Mouse (Mus musculus): ENCODE measurements at regions not wholly inside any gene's neighbourhood (a gene's known extent, or its start where the extent isn't known, plus 50 kb on each side); places are given as distances from the start of the nearest gene placed in this dataset.
A peak's percentile ranks its signal among the peaks of the same experiment; 100 is the strongest.

DNA sequence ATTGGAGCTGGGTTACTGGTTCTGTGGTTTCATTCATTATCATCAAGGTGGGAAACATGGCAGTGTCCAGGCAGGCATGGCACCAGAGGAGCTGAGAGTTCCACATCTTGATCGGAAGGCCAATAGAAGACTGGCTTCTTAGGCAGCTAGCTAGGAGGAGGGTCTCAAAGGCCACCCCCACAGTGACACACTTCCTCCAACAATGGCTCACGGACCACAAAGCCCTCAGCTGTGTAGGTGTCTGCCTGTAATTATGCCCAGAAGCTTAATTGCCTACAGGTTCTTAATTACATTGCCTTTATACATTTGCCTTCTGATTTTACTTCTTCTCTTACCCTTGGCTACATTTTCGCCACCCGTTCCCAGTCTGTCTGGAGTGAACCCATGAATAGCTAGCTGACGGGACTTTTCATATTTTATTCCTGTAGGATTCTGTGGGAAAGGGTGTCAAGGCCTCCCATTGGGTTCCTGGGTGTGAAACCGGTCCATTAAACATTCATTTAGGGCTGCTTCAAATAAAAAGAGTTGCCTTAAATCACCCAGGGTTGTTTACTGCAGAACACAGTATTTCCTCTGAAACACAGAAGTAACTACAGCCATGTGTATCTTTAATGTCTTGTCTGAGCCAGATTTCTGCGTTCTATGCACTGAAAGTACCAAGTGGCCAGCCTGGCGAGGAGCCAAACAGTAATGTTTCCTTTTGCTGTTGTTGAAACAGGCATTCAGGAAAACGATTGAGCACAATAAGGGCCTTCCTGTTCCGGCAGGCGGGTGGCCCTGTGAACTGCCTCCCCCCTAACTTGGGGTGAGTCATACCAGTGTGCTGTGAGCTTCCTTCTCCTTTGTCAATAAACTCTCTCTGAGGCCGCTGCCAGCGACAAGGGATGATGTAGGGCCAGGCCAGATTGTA lies 82.4 kb upstream of the Gm9747 start:
- H3K36me3 ChIP-seq (ENCODE audit: insufficient read depth, low read length) = no peaks in the 10 kb centered on the region
- peak; percentile 79 for DNase-seq (ENCODE audit: low spot score)
- no peaks in the 10 kb centered on the region for H3K4me1 ChIP-seq (ENCODE audit: insufficient read depth, low read length)
- H3K4me3 ChIP-seq (ENCODE audit: low read depth, low read length) = no peak overlapping the region
- H3K9me3 ChIP-seq (ENCODE audit: low read length) = no peaks in the 10 kb centered on the region
- no peak overlapping the region for H3K9ac ChIP-seq (replicated peaks; ENCODE audit: low read length, poor library complexity, severe bottlenecking)
- peak; percentile 74; the same call in 1 of the 2 replicates for ATAC-seq (ENCODE audit: low FRiP score)
- no peak overlapping the region for H3K27ac ChIP-seq (ENCODE audit: low read depth, low read length)
- WGBS = 56% methylated on average over 13 of the region's 13 CpGs
- no peak overlapping the region for H3K4me2 ChIP-seq (ENCODE audit: low read depth, low read length, poor library complexity, severe bottlenecking)
- no peak for TF ChIP-seq CTCF (IDR thresholded peaks at IDR 0.05)
- no peaks in the 10 kb centered on the region for H3K27me3 ChIP-seq (ENCODE audit: insufficient read depth, low read length)

- Histone ChIP-seq H3K9me3 (ENCODE audit: low read length) (no peaks in the 10 kb centered on the region), H3K4me2 (ENCODE audit: low read depth, low read length, poor library complexity, severe bottlenecking) (no peak overlapping the region), H3K4me3 (ENCODE audit: low read depth, low read length) (no peak overlapping the region), H3K27me3 (ENCODE audit: insufficient read depth, low read length) (no peaks in the 10 kb centered on the region), H3K9ac (replicated peaks; ENCODE audit: low read length, poor library complexity, severe bottlenecking) (no peak overlapping the region), H3K27ac (ENCODE audit: low read depth, low read length) (no peak overlapping the region), H3K36me3 (ENCODE audit: insufficient read depth, low read length) (no peaks in the 10 kb centered on the region), H3K4me1 (ENCODE audit: insufficient read depth, low read length) (no peaks in the 10 kb centered on the region)
- no peak for TF ChIP-seq CTCF (IDR thresholded peaks at IDR 0.05)
- no peak for DNase-seq (ENCODE audit: low spot score)
- ATAC-seq (ENCODE audit: low FRiP score) = no peak
These were observed 77.0 kb upstream of the Gm9747 start for GRCm38 (mm10) chr1:82155961-82156360.

GRCm38 (mm10) chr1:82157013-82157412 lies 75.9 kb upstream of the Gm9747 start:
- Histone ChIP-seq H3K27me3 (ENCODE audit: insufficient read depth, low read length) (no peaks in the 10 kb centered on the region), H3K9ac (replicated peaks; ENCODE audit: low read length, poor library complexity, severe bottlenecking) (no peak overlapping the region), H3K9me3 (ENCODE audit: low read length) (no peaks in the 10 kb centered on the region), H3K27ac (ENCODE audit: low read depth, low read length) (no peak overlapping the region), H3K36me3 (ENCODE audit: insufficient read depth, low read length) (no peaks in the 10 kb centered on the region), H3K4me2 (ENCODE audit: low read depth, low read length, poor library complexity, severe bottlenecking) (no peak overlapping the region), H3K4me1 (ENCODE audit: insufficient read depth, low read length) (no peaks in the 10 kb centered on the region), H3K4me3 (ENCODE audit: low read depth, low read length) (no peak overlapping the region)
- WGBS = 63% methylated on average over 1 of the region's 1 CpGs
- DNase-seq (ENCODE audit: low spot score) = peak; percentile 43
- no peak for TF ChIP-seq CTCF (IDR thresholded peaks at IDR 0.05)
- no peak for ATAC-seq (ENCODE audit: low FRiP score)

DNA sequence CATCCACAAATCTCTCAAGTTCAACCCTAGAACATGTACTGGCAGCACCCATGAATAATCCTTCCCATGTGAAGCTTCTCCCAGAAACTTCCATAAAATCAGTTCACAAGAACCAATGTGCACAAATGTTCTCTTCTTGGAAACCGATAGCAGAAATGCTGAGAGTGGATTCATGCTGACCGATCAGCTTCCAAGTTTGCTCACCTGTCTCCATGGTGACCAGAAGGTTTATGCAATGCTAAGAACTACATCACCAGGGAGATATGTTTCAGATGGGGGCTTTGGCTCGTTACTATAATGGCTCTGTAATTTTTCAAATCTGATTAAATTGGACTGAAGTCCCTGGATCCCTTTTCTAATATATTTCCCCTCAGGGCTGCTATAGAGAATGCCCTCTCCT lies 74.4 kb upstream of the Gm9747 start:
- Histone ChIP-seq H3K4me2 (ENCODE audit: low read depth, low read length, poor library complexity, severe bottlenecking) (no peak overlapping the region), H3K36me3 (ENCODE audit: insufficient read depth, low read length) (no peaks in the 10 kb centered on the region), H3K4me3 (ENCODE audit: low read depth, low read length) (no peak overlapping the region), H3K9me3 (ENCODE audit: low read length) (no peaks in the 10 kb centered on the region), H3K27me3 (ENCODE audit: insufficient read depth, low read length) (no peaks in the 10 kb centered on the region), H3K4me1 (ENCODE audit: insufficient read depth, low read length) (no peaks in the 10 kb centered on the region), H3K9ac (replicated peaks; ENCODE audit: low read length, poor library complexity, severe bottlenecking) (no peak overlapping the region), H3K27ac (ENCODE audit: low read depth, low read length) (no peak overlapping the region; the same call in 1 of the 2 replicates)
- TF ChIP-seq CTCF (IDR thresholded peaks at IDR 0.05) = no peak
- DNase-seq (ENCODE audit: low spot score) (peak; percentile 51), ATAC-seq (ENCODE audit: low FRiP score) (no peak)
- WGBS = 33% methylated on average over 3 of the region's 3 CpGs

DNA sequence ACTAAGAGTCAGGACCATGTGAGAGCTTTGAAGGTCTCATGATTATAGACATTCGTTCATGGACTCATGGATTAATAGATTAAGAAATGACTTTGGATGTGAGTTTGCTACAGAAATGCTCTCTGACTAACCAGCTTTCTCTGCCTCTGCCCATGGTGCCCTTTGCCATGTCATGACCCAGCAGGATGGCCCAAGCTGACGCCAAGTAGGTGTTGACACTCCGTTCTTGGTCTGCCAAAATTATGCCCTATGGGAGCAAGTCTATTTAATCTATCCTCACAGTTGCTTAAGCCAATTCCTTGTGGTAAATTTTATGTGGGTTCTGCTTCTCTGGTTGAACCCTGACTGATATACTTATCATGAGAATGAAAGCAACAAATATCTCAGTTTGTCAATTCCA lies 73.7 kb upstream of the Gm9747 start:
- TF ChIP-seq CTCF (IDR thresholded peaks at IDR 0.05) = no peak
- Histone ChIP-seq H3K27me3 (ENCODE audit: insufficient read depth, low read length) (no peaks in the 10 kb centered on the region), H3K4me3 (ENCODE audit: low read depth, low read length) (no peak overlapping the region), H3K4me1 (ENCODE audit: insufficient read depth, low read length) (no peaks in the 10 kb centered on the region), H3K27ac (ENCODE audit: low read depth, low read length) (no peak overlapping the region), H3K9ac (replicated peaks; ENCODE audit: low read length, poor library complexity, severe bottlenecking) (no peak overlapping the region), H3K36me3 (ENCODE audit: insufficient read depth, low read length) (no peaks in the 10 kb centered on the region), H3K9me3 (ENCODE audit: low read length) (no peaks in the 10 kb centered on the region), H3K4me2 (ENCODE audit: low read depth, low read length, poor library complexity, severe bottlenecking) (no peak overlapping the region)
- no peak for DNase-seq (ENCODE audit: low spot score)
- ATAC-seq (ENCODE audit: low FRiP score) = no peak
- 96% methylated on average over 3 of the region's 3 CpGs for WGBS

GRCm38 (mm10) chr1:82162926-82163325 lies 70.0 kb upstream of the Gm9747 start:
- Histone ChIP-seq H3K27me3 (ENCODE audit: insufficient read depth, low read length) (no peaks in the 10 kb centered on the region), H3K4me2 (ENCODE audit: low read depth, low read length, poor library complexity, severe bottlenecking) (no peak overlapping the region), H3K4me3 (ENCODE audit: low read depth, low read length) (no peak overlapping the region), H3K36me3 (ENCODE audit: insufficient read depth, low read length) (no peaks in the 10 kb centered on the region), H3K9me3 (ENCODE audit: low read length) (no peaks in the 10 kb centered on the region), H3K9ac (replicated peaks; ENCODE audit: low read length, poor library complexity, severe bottlenecking) (no peak overlapping the region), H3K27ac (ENCODE audit: low read depth, low read length) (no peak overlapping the region), H3K4me1 (ENCODE audit: insufficient read depth, low read length) (no peaks in the 10 kb centered on the region)
- ATAC-seq (ENCODE audit: low FRiP score) (no peak), DNase-seq (ENCODE audit: low spot score) (no peak)
- TF ChIP-seq CTCF (IDR thresholded peaks at IDR 0.05) = no peak
- WGBS = 86% methylated on average over 6 of the region's 6 CpGs

Data from midbrain, postnatal 0 days (tissue).